In the genomic region with DNA sequence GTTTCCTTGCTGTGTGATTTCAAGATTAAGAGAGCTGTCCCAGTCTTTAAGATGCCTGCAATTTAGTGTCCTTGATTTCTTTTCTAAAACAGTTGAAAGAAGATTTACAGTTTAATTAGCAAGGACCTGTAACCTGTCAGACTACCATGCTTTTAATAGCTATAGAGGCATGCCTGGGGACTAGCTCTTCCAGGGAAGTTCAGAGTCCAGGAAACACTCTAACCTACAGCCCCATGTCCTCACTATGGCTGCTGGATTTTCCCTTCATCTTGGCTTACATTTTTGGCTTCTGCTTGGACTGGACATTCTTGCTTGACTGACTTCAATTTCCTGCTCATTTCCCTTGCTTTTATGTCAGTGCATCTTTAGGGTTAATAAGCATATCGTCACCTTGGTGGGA, we compare ENCODE assay signal across 17 mouse cellular contexts.
"Had no signal": no experiment of that assay in that cellular context is flagged by ENCODE, and none has a peak within 500 bp of the region (broad histone marks: within the 10 kb centered on the region; RNA-seq: fewer than 3 reads in every experiment).

No protein-coding gene starts in this region.

- H3K27ac ChIP-seq: midbrain, embryonic 10.5 days; midbrain, embryonic 12.5 days; neural tube, embryonic 13.5 days; neural tube, embryonic 15.5 days; stomach, embryonic 15.5 days; stomach, postnatal 0 days had no signal

- H3K4me3 ChIP-seq: midbrain, embryonic 10.5 days; midbrain, embryonic 12.5 days; myocyte; neural tube, embryonic 13.5 days; neural tube, embryonic 15.5 days; stomach, embryonic 15.5 days had no signal

- H3K9me3 ChIP-seq: midbrain, embryonic 10.5 days; midbrain, embryonic 12.5 days; neural tube, embryonic 15.5 days; stomach, embryonic 15.5 days had no signal

- H3K4me2 ChIP-seq: lung, embryonic 14.5 days; midbrain, embryonic 12.5 days; neural tube, embryonic 13.5 days; neural tube, embryonic 15.5 days; stomach, embryonic 15.5 days had no signal

- H3K4me1 ChIP-seq: midbrain, embryonic 10.5 days; midbrain, embryonic 12.5 days; neural tube, embryonic 15.5 days; stomach, embryonic 15.5 days had no signal

- H3K36me3 ChIP-seq: midbrain, embryonic 10.5 days; midbrain, embryonic 12.5 days; neural tube, embryonic 13.5 days; neural tube, embryonic 15.5 days; stomach, embryonic 15.5 days had no signal

- H3K9ac ChIP-seq: lung, embryonic 14.5 days; midbrain, embryonic 12.5 days; neural tube, embryonic 13.5 days; neural tube, embryonic 15.5 days; stomach, embryonic 15.5 days had no signal

- H3K27me3 ChIP-seq: midbrain, embryonic 12.5 days; neural tube, embryonic 13.5 days; neural tube, embryonic 15.5 days; stomach, embryonic 15.5 days had no signal

- ATAC-seq: midbrain, embryonic 16.5 days had no signal

- DNase-seq: lung, adult 18-20 months; lung, embryonic 14.5 days; lung, postnatal 10 days; lung, postnatal 4 days; midbrain, embryonic 14.5 days; right cerebral cortex, postnatal 14 days; thymus, adult 2 months; thymus, postnatal 25 days; thymus, postnatal 4 days had no signal
